Mouse (Mus musculus): ENCODE measurements around the gene Vsig8.

DNA sequence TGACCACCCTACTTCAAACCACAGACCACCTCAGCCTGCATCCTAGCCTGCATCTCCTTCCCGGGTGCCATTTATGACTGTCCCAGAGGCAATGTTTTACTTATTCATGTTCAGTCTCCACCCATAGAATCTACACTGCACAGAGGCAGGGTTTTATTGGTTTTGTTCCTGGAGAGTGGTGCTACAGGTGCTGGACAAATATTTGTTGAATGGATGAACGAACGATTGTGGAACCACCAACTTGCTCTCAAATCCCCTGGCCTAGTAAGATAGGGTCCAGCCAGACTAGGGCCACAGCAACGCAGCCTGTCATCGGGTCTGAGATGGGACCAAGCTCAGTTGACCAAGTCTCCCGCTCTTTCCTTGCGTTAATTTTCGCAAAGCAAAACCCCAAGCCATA lies 45.8 kb upstream of the Vsig8 start:
- TF ChIP-seq POLR2A (IDR thresholded peaks at IDR 0.05; ENCODE audit: control insufficient read depth, extremely low read depth, insufficient read depth, low read length, poor library complexity) (no peak), CTCF (IDR thresholded peaks at IDR 0.05; ENCODE audit: borderline replicate concordance, control insufficient read depth, extremely low read depth, insufficient read depth, low read length, poor library complexity) (no peak)
